Mouse (Mus musculus): Measurements from ENCODE around the gene Kcnq4.

DNA sequence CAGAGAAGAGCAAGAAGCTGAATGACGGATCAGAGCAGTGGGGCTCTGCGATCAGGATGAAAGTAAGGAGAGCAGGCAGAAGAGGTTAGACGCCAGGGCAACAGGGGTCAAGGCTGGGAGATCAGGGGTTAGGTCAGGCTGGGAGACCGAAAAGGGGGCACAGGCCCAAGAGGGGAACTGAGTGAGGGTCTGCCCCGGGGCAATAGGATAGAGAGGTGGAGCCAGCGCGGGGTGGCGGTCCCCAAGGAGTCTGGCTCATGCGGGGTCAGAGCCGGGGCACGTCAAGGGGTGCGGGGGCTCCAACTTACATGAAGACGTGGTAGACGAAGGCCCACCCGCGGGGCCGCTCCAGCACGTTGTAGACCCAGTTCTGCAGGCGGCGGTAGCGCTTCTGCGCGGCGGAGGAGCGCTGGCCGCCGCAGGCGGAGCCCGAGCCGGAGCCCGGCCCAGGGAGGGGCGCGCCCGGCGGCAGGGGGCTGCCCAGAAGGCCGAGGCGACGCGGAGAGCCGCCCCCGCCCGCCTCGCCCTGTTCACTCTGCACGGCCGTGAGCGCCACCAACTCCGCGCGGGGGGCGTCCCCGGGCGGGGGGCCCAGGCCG lies 1.8 kb downstream of the Kcnq4 start:
- TF ChIP-seq CTCF (IDR thresholded peaks at IDR 0.05; ENCODE audit: insufficient read depth, low read length) (no peak), POLR2A (IDR thresholded peaks at IDR 0.05; ENCODE audit: borderline replicate concordance, extremely low read depth, low read depth, low read length) (no peak)
